Mouse (Mus musculus) heart, embryonic 11.5 days (tissue): ENCODE data around the gene Rras2. TPM values are rescaled to one million over a fixed set of nuclear protein-coding genes. Genes with fewer than 3 reads are reported as not detected.
A peak's percentile ranks its signal among the peaks of the same experiment; 100 is the strongest.

Source experiments
- ATAC-seq: fragments of 200-750 bp; cut with Nextera tagmentation; replicated peaks from 2 replicates; pipeline ENCODE4 v1.8.0; 2017; ENCODE audit warnings: moderate library complexity; ENCODE audit not compliant: insufficient number of reproducible peaks, low FRiP score, low TSS enrichment
- H3K27ac ChIP-seq: fragments of 300-500 bp; sonication (generic); 2 replicates; pipeline ENCODE4 v1.5.1; 2014; ENCODE audit warnings: mild to moderate bottlenecking, low read depth, low read length
- H3K27me3 ChIP-seq: fragments of 300-500 bp; sonication (generic); 2 replicates; pipeline ENCODE4 v1.6.1; 2014; ENCODE audit warnings: mild to moderate bottlenecking, low read length, mixed read lengths; ENCODE audit not compliant: control insufficient read depth, insufficient read depth
- H3K36me3 ChIP-seq: fragments of 300-500 bp; sonication (generic); 2 replicates; pipeline ENCODE4 v1.6.1; 2014; ENCODE audit warnings: mild to moderate bottlenecking, low read length, moderate library complexity, mixed read lengths; ENCODE audit not compliant: control insufficient read depth, insufficient read depth
- H3K4me1 ChIP-seq: fragments of 300-500 bp; sonication (generic); 2 replicates; pipeline ENCODE4 v1.6.1; 2014; ENCODE audit warnings: low read length; ENCODE audit not compliant: control insufficient read depth, insufficient read depth
- H3K4me2 ChIP-seq: fragments of 300-500 bp; sonication (generic); 2 replicates; pipeline ENCODE4 v1.6.1; 2014; ENCODE audit warnings: mild to moderate bottlenecking, moderate library complexity
- H3K4me3 ChIP-seq: fragments of 300-500 bp; sonication (generic); 2 replicates; pipeline ENCODE4 v1.5.1; 2014; ENCODE audit warnings: low read depth, low read length
- H3K9ac ChIP-seq: fragments of 300-500 bp; sonication (generic); 2 replicates; pipeline ENCODE4 v1.6.1; 2014; ENCODE audit warnings: mild to moderate bottlenecking, low read depth, low read length, moderate library complexity
- H3K9me3 ChIP-seq: fragments of 300-500 bp; sonication (generic); replicated peaks from 2 replicates; pipeline ENCODE4 v1.6.1; 2016; ENCODE audit warnings: low read length; ENCODE audit not compliant: control insufficient read depth
- WGBS: fragments of 180-500 bp; shearing (Covaris S2); extraction: QIAGEN DNeasy Blood & Tissue Kit; methylation state at CpG from one replicate; pipeline ENCODE4 v1.1.7; 2014; ENCODE audit not compliant: insufficient replicate concordance; 5-methylcytosine and 5-hydroxymethylcytosine counted together
- polyA plus RNA-seq: library from polyadenylated mRNA; unstranded; fragments of >200 nt; fragmentation: Nextera tagmentation; extraction: Ambion mirVana; gene quantifications from 2 replicates; pipeline ENCODE4 v1.2.1, GENCODE M21; 2014

Rras2 gene
- polyA plus RNA-seq, 1 experiment from 2014 or later, result 53.9 TPM

GRCm38 (mm10) chr7:114005499-114005898 is 112.1 kb downstream of the Rras2 start:
- H3K9me3 ChIP-seq, result no peaks in the 10 kb centered on the region
- WGBS, result 76% methylated on average over 5 of the region's 5 CpGs
- H3K4me1 ChIP-seq, result no peaks in the 10 kb centered on the region
- H3K4me3 ChIP-seq, result no peak overlapping the region
- ATAC-seq, result no peak
- H3K27ac ChIP-seq, result no peak overlapping the region
- H3K4me2 ChIP-seq, result no peak overlapping the region
- H3K27me3 ChIP-seq, result no peaks in the 10 kb centered on the region
- no peak overlapping the region for H3K9ac ChIP-seq
- no peaks in the 10 kb centered on the region for H3K36me3 ChIP-seq

- Histone ChIP-seq H3K27ac (no peak overlapping the region), H3K4me2 (no peak overlapping the region), H3K9ac (no peak overlapping the region), H3K9me3 (no peaks in the 10 kb centered on the region), H3K4me3 (no peak overlapping the region), H3K4me1 (no peaks in the 10 kb centered on the region), H3K27me3 (no peaks in the 10 kb centered on the region), H3K36me3 (no peaks in the 10 kb centered on the region)
- 34% methylated on average over 5 of the region's 5 CpGs for WGBS
- no peak for ATAC-seq
Measured at GRCm38 (mm10) chr7:114004171-114004570, 113.4 kb downstream of the Rras2 start.

GRCm38 (mm10) chr7:113997675-113998354 is 119.8 kb downstream of the Rras2 start:
- Histone ChIP-seq H3K9me3 (no peaks in the 10 kb centered on the region), H3K4me3 (no peak overlapping the region), H3K9ac (no peak overlapping the region), H3K36me3 (no peaks in the 10 kb centered on the region), H3K4me2 (no peak overlapping the region), H3K27me3 (no peaks in the 10 kb centered on the region), H3K27ac (no peak overlapping the region), H3K4me1 (no peaks in the 10 kb centered on the region)
- ATAC-seq, result 0 out of 2 replicates have a peak, but pooled peaks have one; percentile 52
- WGBS, result 68% methylated on average over 7 of the region's 7 CpGs

Other genes starting within 250 kb of the Rras2 start
- 93.2 and 110 TPM in 2 replicates for gene Copb1, start 136.9 kb upstream of the Rras2 start, polyA plus RNA-seq
- gene Psma1, start 158.3 kb upstream of the Rras2 start, polyA plus RNA-seq, result 356 and 369 TPM in 2 replicates